14 mouse cellular contexts compared by ENCODE assay signal in the genomic region with DNA sequence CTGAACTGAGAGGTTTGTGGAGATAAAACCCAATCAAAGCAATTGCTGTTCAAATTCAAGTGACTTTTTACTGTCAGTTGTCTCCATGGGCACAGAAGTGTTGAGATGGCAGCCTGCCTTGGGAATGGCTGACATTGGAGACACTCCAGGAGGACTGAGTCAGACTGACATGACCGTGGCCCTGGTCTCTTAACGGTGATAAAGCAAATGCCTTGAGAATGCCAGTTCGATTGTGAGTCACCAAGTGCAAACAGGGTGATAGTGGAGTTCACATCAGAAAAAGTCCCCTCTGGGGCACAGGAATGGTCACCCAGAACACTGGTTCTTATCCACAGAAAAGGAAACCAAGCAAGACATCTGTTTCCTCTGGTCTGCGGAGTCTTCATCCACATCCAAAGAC.
DNase-seq lines count a peak whose midpoint lies in the region; ATAC-seq and TF ChIP-seq lines count a peak whose summit lies in the region.
"Had no signal": no experiment of that assay in that cellular context is flagged by ENCODE, and none has a peak within 500 bp of the region (broad histone marks: within the 10 kb centered on the region; RNA-seq: fewer than 3 reads in every experiment).

No protein-coding gene starts in this region.

- no peaks in the 10 kb centered on the region for H3K36me3 ChIP-seq in heart, embryonic 11.5 days (ENCODE audit: control insufficient read depth, insufficient read depth, low read length)
- no peaks in the 10 kb centered on the region for H3K36me3 ChIP-seq in heart, embryonic 14.5 days (ENCODE audit: control insufficient read depth, insufficient read depth, low read length)
- no peaks in the 10 kb centered on the region for H3K36me3 ChIP-seq in myocyte (ENCODE audit: control insufficient read depth, insufficient read depth)
- H3K36me3 ChIP-seq in forebrain, embryonic 14.5 days (ENCODE audit: control insufficient read depth, insufficient read depth, low read length), result no peaks in the 10 kb centered on the region
- H3K36me3 ChIP-seq: liver, embryonic 13.5 days; midbrain, embryonic 12.5 days; stomach, embryonic 15.5 days had no signal

- TF ChIP-seq POLR2A in myocyte (IDR thresholded peaks at IDR 0.05; ENCODE audit: insufficient read length, low read depth), result no peak

- H3K4me1 ChIP-seq in heart, embryonic 11.5 days (ENCODE audit: control insufficient read depth, insufficient read depth, low read length), result peaks cover 5% of the 10 kb centered on the region; the same call in 1 of the 2 replicates
- H3K4me1 ChIP-seq in heart, embryonic 14.5 days (ENCODE audit: control insufficient read depth in 2 of 2, insufficient read depth in 2 of 2, low read length in 2 of 2), result peaks cover 0 to 7% of the 10 kb centered on the region in 2 experiments; a peak in 3 of 4 replicates
- no peaks in the 10 kb centered on the region for H3K4me1 ChIP-seq in forebrain, embryonic 14.5 days (ENCODE audit: control insufficient read depth, insufficient read depth, low read length)
- H3K4me1 ChIP-seq: liver, embryonic 13.5 days; midbrain, embryonic 12.5 days; stomach, embryonic 15.5 days had no signal

- H3K79me2 ChIP-seq in myocyte (ENCODE audit: control insufficient read depth, insufficient read depth), result no peaks in the 10 kb centered on the region

- H3K9me3 ChIP-seq in heart, embryonic 11.5 days (replicated peaks; ENCODE audit: control insufficient read depth, low read length), result no peaks in the 10 kb centered on the region
- H3K9me3 ChIP-seq in heart, embryonic 14.5 days (ENCODE audit: control insufficient read depth, low read length), result peaks cover 7% of the 10 kb centered on the region; the same call in 1 of the 2 replicates
- no peaks in the 10 kb centered on the region for H3K9me3 ChIP-seq in forebrain, embryonic 14.5 days (replicated peaks; ENCODE audit: control insufficient read depth, low read length)
- H3K9me3 ChIP-seq: liver, embryonic 13.5 days; midbrain, embryonic 12.5 days; stomach, embryonic 15.5 days had no signal

- H3K27ac ChIP-seq in heart, embryonic 11.5 days (ENCODE audit: low read depth, low read length), result no peak overlapping the region
- H3K27ac ChIP-seq in heart, embryonic 14.5 days (replicated peaks in 1 of 2; ENCODE audit: control insufficient read depth in 1 of 2, insufficient read depth in 1 of 2, low read depth in 2 of 2, low read length in 2 of 2), result no peak overlapping the region
- H3K27ac ChIP-seq in forebrain, embryonic 14.5 days (ENCODE audit: low read depth, low read length), result no peak overlapping the region
- H3K27ac ChIP-seq: heart, adult 2 months; liver, embryonic 13.5 days; midbrain, embryonic 12.5 days; stomach, embryonic 15.5 days had no signal

- H3K4me3 ChIP-seq in heart, embryonic 11.5 days (ENCODE audit: low read depth, low read length), result no peak overlapping the region
- H3K4me3 ChIP-seq in heart, embryonic 14.5 days (ENCODE audit: control insufficient read depth in 1 of 2, insufficient read depth in 1 of 2, low read depth in 1 of 2, low read length in 2 of 2), result no peak overlapping the region
- no peak overlapping the region for H3K4me3 ChIP-seq in myocyte
- H3K4me3 ChIP-seq in forebrain, embryonic 14.5 days (ENCODE audit: low read depth, low read length), result no peak overlapping the region
- H3K4me3 ChIP-seq: heart, adult 2 months; liver, embryonic 13.5 days; midbrain, embryonic 12.5 days; stomach, embryonic 15.5 days had no signal

- peak; percentile 85 for DNase-seq in heart, adult 11 months
- peak; percentile 90 for DNase-seq in adrenal gland, adult 8-10 months
- no peak for DNase-seq in thymus, postnatal 25 days
- DNase-seq in spleen, postnatal 14 days (ENCODE audit: low spot score in 2 of 2), result no peak
- no peak for DNase-seq in forebrain, embryonic 14.5 days (ENCODE audit: low spot score)
- DNase-seq: cerebellum, adult 9-10 months; kidney, adult 8-10 months; liver, embryonic 13.5 days had no signal

- H3K27me3 ChIP-seq in heart, embryonic 11.5 days (ENCODE audit: control insufficient read depth, insufficient read depth, low read length), result no peaks in the 10 kb centered on the region
- H3K27me3 ChIP-seq in heart, embryonic 14.5 days (ENCODE audit: control insufficient read depth, insufficient read depth, low read length), result no peaks in the 10 kb centered on the region
- H3K27me3 ChIP-seq in myocyte (ENCODE audit: control insufficient read depth, insufficient read depth, insufficient read length), result no peaks in the 10 kb centered on the region
- H3K27me3 ChIP-seq in forebrain, embryonic 14.5 days (replicated peaks; ENCODE audit: control insufficient read depth, insufficient read depth, low read length), result no peaks in the 10 kb centered on the region
- H3K27me3 ChIP-seq: liver, embryonic 13.5 days; midbrain, embryonic 12.5 days; stomach, embryonic 15.5 days had no signal

- H3ac ChIP-seq in myocyte (ENCODE audit: control insufficient read depth, insufficient read length), result no peak overlapping the region

- WGBS in heart, embryonic 11.5 days (ENCODE audit: insufficient replicate concordance), result 49% methylated on average over 4 of the region's 4 CpGs
- 21% methylated on average over 4 of the region's 4 CpGs for WGBS in heart, embryonic 14.5 days
- WGBS in forebrain, embryonic 14.5 days, result 91% methylated on average over 4 of the region's 4 CpGs

- no peak for ATAC-seq in heart, embryonic 11.5 days (replicated peaks; ENCODE audit: insufficient number of reproducible peaks, low FRiP score, low TSS enrichment)
- 0 out of 2 replicates have a peak, but pooled peaks have one; percentile 26 for ATAC-seq in heart, embryonic 14.5 days (ENCODE audit: insufficient number of reproducible peaks, insufficient read depth, low FRiP score, low read depth)
- ATAC-seq in forebrain, embryonic 14.5 days, result no peak

- H3K4me2 ChIP-seq in heart, embryonic 11.5 days, result no peak overlapping the region
- H3K4me2 ChIP-seq in heart, embryonic 14.5 days (ENCODE audit: low read length), result no peak overlapping the region
- peak overlapping the region; percentile 84 for H3K4me2 ChIP-seq in myocyte (ENCODE audit: low read depth)
- H3K4me2 ChIP-seq in forebrain, embryonic 14.5 days (ENCODE audit: low read length), result no peak overlapping the region
- H3K4me2 ChIP-seq: liver, embryonic 13.5 days; midbrain, embryonic 12.5 days; stomach, embryonic 15.5 days had no signal

- H3K9ac ChIP-seq in heart, embryonic 11.5 days (ENCODE audit: low read depth, low read length), result no peak overlapping the region
- no peak overlapping the region for H3K9ac ChIP-seq in heart, embryonic 14.5 days (ENCODE audit: low read length)
- H3K9ac ChIP-seq in forebrain, embryonic 14.5 days (ENCODE audit: low read length), result no peak overlapping the region
- H3K9ac ChIP-seq: liver, embryonic 13.5 days; midbrain, embryonic 12.5 days; stomach, embryonic 15.5 days had no signal

TF ChIP-seq in myocyte, 11 proteins besides CTCF, POLR2A, EP300 and RAD21:
- TF ChIP-seq MYOG (IDR thresholded peaks at IDR 0.05; ENCODE audit: control insufficient read depth in 1 of 3, insufficient read depth in 1 of 3, insufficient read length in 2 of 3, low read depth in 2 of 3) (no peak), SRF (IDR thresholded peaks at IDR 0.05; ENCODE audit: control insufficient read depth, insufficient read length, low read depth) (no peak), CEBPB (IDR thresholded peaks at IDR 0.05; ENCODE audit: insufficient read depth, poor library complexity, severe bottlenecking) (no peak), USF1 (IDR thresholded peaks at IDR 0.05; ENCODE audit: low read depth) (no peak), E2F4 (IDR thresholded peaks at IDR 0.05; ENCODE audit: insufficient read depth) (no peak), TCF3 (IDR thresholded peaks at IDR 0.05; ENCODE audit: insufficient read length, low read depth) (no peak), MYOD1 (IDR thresholded peaks at IDR 0.05; ENCODE audit: control insufficient read depth in 1 of 3, insufficient read length in 2 of 3, low read depth in 2 of 3) (no peak), REST (IDR thresholded peaks at IDR 0.05; ENCODE audit: insufficient read depth, insufficient read length) (no peak), MAX (IDR thresholded peaks at IDR 0.05; ENCODE audit: low read depth) (no peak), POLR2AphosphoS2 (IDR thresholded peaks at IDR 0.05; ENCODE audit: insufficient read length, low read depth) (no peak), TCF12 (IDR thresholded peaks at IDR 0.05; ENCODE audit: insufficient read depth, poor library complexity, severe bottlenecking) (no peak)

Comparison
In these comparisons a context has a peak if more than half of its experiments do, and no peak if none do; other contexts are left out.
1. DNase-seq: peak in heart, adult 11 months (single experiment) and adrenal gland, adult 8-10 months (single experiment); none in thymus, postnatal 25 days (single experiment), spleen, postnatal 14 days (0 of 2) and forebrain, embryonic 14.5 days (single experiment).